Mouse (Mus musculus) thymus, postnatal 10 days (tissue): Measurements from ENCODE around the gene Iqch.

Experiments
- DNase-seq, 2 experiments: peaks; one replicate each; pipeline ENCODE4 v3.0.0; 2021; ENCODE audit warnings: low spot score in 2 of 2

The Iqch gene

DNA sequence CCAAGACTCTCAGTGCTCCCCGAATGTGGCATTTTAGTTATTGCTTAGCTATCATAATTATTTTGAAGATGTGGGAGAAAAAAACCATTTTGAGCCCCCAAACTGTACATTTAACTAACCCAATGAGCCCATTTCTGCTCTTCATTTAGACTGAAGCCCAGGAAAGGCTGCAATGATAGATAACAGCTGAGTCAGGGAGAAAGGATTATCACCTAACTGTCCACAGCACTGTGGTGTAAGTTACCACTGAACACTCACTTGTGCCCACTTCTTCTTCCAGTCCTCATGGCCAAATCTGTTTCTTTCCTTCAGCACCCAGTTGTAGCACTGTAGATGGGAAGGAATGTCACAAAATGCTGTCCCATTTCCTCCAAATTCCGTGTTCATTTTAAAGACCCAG, 106.5 kb downstream of the Iqch start:
- no peak for DNase-seq

DNA sequence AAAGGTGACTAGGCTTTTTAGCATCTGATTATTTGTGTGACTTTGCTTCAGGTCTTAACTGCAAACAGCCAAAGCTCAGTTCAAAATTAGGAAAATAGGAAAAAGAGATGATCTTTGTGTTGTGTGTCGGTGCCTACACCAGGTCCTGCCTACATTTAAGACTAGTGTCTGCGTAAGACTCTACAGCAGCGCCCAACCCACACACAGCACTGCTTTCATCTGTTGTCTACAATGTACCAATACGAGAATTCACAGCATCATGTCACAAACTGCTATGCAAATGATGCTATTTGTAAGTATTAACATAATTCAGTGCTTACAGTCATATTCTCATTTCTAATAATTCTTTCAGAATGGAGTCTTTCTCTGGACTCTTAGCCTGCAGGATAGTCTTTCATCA, 108.5 kb downstream of the Iqch start:
- DNase-seq, result no peak

DNA sequence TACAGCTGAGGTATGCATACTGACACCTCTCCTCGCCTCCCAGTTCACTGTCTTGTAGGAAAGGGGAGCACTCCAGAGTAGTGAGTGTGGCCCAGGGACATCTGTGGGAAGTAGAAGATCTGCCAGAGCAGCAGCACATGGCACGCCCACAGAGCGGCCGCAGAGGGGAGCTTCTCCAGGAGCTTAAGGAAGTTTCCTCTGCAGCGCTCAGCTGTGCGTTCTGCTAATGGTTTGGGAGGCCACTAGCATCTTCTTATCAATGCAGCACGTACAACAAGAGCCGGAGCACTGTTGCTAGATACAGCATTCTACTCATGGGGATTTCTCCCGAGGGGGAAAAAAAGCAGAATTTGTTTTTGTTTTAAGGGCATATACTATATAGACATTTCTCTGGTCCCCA, 110.0 kb downstream of the Iqch start:
- no peak for DNase-seq

- DNase-seq, result no peak
Observed at GRCm38 (mm10) chr9:63490521-63491307, 111.6 kb downstream of the Iqch start.

DNA sequence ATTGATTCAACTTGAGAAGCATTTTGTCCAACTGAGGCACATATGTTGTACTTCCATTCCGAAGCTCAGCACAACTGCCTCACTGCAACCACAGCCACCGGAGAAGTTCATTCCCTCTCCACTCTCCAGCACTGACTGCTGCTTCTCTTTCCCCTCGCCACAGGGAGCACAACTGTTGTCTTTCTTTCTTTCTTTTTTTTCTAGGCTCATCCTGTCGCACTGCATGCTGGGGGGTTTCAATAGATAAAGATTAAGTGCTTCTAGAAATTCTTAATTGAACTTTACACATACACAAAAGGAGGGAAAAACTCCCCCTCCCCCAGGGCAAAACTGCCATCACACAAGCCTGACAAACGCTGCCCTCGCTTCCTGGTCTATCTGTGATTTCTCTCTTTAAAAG, 113.1 kb downstream of the Iqch start:
- DNase-seq, result no peak

DNA sequence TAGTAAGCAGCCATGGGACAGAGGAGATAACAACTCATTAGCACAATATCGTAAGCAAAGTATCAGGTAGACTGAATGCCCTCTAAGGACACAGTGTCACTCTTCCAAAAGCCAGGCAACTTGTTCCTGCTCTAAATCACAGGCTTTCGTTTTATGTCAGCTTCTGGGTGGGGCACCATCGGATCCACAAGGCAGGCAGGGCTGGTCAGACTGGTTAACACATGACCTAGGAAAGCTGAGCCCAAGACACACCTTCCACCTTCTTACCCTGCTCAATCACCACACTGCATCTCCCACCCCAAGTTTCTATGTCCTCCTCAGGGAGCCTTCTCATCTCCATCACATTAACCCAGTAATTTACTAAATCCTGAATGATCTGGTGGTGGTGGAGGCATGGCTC, 136.7 kb downstream of the Iqch start:
- no peak for DNase-seq

DNA sequence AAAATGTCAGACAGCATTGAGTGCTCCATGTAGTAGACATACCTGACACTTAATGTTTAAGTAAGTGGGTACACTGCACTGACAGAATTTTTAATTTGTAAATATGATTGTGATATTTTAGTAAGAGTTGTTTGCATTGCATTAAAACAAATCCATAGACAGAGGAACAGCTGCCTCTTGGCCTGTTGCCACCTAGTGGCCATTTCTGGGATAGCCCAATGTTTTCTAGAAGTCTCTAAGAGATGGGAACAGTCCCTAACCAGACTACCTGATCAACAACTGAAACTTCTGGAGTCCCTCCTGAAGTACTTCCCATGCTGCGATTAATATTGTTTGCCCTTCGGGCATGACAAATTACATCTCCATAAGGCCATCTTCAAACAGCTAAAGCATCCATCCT, 140.0 kb downstream of the Iqch start:
- peak; percentile 62 to 90 for DNase-seq

DNA sequence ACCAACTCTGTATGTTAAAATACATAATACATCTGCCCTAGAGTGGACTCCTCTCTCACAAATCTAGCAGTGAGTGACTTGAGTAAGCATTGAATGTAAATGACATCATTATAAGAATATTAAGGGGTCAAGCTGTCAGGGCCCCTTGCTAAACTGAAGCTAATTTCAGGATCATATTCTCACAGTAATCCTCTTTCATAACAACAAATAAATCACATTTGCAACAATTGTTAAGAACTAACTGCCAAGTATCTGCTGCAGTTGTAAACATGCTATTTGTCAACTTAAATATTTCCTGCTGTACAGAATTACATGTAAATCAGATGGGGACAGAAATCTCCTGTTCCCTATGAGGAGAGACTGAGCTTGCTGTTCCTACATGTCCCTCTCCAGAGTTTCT, 145.9 kb downstream of the Iqch start:
- no peak for DNase-seq

- DNase-seq, result no peak
Observed at GRCm38 (mm10) chr9:63454341-63454740, 148.0 kb downstream of the Iqch start.

DNA sequence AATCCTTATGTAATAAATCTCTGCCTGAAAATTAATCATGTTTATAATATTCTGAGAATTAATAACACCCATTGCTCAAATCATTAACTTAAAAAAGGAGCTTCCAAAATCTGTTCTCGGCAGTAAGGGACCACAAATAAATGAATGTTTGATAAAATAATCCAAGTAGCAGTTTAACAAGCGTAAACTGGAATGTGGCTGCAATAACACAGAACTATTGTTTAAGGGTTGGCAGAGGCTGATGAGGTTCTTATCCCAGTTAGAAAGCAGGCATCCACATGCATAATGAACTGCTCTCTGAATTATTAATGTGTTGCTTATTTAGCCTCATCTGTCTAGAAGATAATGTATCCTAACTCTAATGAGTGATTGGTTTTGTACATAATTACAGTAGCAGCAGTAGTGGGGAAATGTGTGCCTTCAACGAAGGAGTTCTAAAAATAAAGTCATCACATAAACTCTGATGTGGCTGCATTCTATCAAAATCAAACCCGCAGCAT, 151.7 kb downstream of the Iqch start:
- no peak for DNase-seq

DNA sequence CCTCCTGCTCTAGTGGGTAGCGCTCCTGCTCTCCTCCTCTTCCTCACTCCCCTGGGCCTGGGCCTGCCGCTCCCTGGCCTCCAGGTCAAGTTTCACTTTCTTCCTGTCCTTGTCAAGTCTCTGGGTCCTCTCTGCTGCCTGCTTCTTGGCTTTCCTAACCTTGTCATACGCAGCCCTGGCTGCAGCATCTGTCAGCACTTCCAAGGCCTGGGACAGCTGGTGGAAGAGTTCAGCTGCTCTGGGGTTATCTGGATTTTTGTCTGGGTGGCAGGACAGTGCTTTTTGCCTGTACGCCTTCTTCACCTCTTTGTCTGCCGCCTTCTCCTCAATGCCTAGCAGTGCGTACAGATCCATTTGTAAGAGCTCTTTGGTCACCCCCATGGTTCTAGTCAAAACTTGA, 158.6 kb downstream of the Iqch start:
- no peak for DNase-seq

DNA sequence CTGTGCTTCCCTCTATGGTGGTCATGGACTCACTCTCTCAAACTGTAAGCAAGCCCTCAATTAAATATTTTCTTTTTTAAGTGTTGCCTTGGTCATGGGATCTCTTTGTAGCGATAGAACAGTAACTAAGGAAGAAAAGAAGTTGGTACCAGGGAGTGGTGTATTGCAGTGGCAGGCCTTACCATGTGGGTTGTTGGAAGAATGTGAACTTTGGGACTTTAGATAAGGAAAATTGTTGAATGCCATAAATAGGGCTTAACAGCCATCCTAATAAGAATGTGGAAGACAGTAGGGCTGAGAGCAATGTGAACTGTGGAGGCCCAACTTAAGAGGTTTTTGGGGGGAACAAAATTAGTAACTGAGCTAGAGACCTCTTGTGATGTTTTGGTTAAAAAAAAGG, 171.6 kb downstream of the Iqch start:
- no peak for DNase-seq

DNA sequence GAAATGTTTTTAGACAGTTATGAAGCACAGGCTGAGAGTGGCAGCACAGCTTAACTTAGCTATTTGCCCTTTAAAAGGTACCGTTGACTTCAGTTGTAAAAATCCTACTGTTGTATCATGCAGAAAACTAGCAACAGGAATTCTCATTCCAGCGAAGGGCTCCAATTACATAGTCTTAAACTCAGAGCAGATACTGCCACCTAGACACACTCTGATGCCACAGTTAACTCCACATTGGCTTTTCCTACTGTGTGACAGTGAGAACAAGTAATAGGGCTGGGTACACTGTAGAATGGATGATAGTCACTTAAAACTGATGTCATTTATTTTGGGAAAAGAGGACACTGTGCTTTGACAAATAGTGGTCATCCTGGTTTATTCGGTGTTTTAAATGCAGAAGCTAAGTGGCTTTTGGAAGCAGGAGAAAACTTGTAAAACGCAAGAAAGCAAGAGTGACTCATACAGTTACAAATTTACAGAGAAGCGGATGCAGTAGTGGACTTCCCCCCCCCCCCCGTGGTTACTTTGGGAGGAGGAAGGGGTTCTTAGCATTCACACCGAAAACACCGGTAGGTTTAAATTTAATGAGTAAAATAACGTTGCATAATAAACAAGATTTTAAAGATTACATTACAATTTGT, 181.1 kb downstream of the Iqch start:
- no peak for DNase-seq

DNA sequence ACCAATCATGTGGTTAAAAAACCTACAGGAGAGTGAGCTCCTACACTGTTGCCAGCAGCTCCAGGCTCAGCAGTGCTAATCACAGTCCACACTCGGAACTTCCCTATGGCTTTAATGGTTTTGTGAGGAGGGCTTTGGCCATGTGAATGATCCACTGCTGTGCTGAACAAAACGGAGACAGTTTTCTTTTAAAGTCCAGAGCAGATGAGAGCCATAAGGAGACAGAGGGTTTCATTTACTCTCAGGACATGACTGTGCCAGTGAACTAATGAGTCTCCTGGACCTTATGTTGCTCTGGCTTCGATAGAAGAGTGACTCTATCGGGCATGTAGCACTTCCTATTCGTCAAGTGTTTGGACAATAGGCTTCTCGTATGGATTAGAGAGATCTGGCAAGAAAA, 181.9 kb downstream of the Iqch start:
- no peak for DNase-seq

GRCm38 (mm10) chr9:63400176-63400575, 202.1 kb downstream of the Iqch start:
- no peak for DNase-seq

DNA sequence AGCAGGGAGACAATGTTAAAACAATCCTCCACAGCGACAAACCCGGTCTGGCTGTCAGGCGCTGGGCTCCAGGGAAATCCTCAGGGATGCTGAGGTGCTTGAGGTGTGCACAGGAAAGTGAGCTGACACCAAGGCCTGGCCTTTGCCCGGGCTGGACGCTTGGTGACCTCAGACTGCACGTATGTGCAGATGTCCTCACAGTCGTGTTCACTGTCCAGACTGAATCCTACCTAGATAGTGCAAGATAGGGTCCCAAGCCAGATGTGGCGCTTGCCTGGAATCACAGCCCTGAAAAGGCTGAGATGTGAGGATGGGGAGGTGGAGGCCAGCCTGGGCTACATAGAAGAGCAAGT, 202.9 kb downstream of the Iqch start:
- no peak for DNase-seq

GRCm38 (mm10) chr9:63398611-63399462, 203.5 kb downstream of the Iqch start, which contains the start of gene 2300009A05Rik:
Gene 2300009A05Rik, minus strand, starts transcription at chr9:63399246.
- DNase-seq, result peak; percentile 94 to 96

DNA sequence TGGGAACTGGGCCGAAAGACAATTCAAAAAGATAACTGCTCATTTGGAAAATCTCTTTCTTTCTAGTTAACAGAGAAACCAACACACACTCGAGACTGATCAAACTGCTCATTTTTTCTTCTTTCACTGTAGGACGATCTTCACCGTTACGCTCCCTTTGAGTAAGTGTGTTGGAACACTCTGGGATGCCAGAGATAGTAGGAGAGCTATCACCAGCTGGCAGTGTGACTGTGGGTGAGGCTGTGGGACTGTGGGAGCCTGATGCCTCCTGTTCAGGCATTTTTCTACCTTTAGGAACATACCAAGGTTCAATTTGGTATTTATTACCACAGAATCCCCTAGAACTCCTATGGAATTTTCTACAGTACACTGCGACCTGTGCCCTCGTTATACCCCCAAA, 206.7 kb downstream of the Iqch start:
- no peak for DNase-seq

DNA sequence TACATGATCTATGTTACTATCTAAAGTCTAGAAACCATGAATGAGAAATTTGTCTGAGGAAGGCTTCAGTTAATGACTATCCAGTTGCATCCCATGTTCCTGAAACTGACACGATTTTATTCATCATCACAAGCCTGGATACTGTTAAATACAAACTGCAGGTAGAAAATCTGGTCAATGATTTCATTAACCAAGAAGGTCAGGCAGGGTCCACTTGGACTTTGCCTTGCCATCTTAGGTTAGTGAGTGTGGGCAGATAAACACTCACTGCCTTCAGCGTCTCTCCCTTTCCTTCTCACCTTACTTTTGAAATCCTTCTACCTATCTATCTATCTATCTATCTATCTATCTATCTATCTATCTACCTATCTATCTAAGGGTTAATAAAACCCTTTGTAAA, 211.0 kb downstream of the Iqch start:
- no peak for DNase-seq

GRCm38 (mm10) chr9:63382761-63383160, 219.5 kb downstream of the Iqch start:
- no peak for DNase-seq

GRCm38 (mm10) chr9:63380326-63380725, 222.0 kb downstream of the Iqch start:
- DNase-seq, result no peak

DNA sequence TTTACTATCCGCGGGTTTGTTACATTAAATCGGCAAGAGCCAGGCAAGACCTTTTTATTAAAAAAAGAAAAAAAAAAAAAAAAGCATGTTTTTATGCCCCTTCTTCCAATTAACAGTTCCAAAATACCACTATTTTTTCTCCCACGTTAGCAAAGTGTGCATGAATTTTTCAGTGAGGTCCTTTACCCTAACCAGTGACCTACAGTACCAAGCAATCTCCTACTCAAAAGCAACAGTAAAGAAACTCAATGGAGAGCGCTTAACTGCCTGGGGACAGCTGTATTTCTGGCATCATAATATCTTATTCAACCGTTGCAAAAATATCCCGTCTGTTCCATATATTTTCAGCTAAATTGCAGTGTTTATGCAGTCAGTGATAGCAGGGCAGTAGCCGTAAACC, 224.1 kb downstream of the Iqch start:
- no peak for DNase-seq
